Mouse (Mus musculus) cerebellum, adult 2 months (tissue): ENCODE measurements around the gene Tenm3.

Experiments
- CTCF ChIP-seq: fragments of 200-500 bp; IDR thresholded peaks from 2 replicates; pipeline ENCODE4 v1.5.1; 2011; ENCODE audit warnings: low read depth, mild to moderate bottlenecking, control low read depth, low read length, moderate library complexity, borderline replicate concordance; ENCODE audit not compliant: insufficient read depth
- POLR2A ChIP-seq: fragments of 200-500 bp; IDR thresholded peaks from 2 replicates; pipeline ENCODE4 v1.6.1; 2011; ENCODE audit warnings: low read length, control low read depth, borderline replicate concordance; ENCODE audit not compliant: insufficient read depth

DNA sequence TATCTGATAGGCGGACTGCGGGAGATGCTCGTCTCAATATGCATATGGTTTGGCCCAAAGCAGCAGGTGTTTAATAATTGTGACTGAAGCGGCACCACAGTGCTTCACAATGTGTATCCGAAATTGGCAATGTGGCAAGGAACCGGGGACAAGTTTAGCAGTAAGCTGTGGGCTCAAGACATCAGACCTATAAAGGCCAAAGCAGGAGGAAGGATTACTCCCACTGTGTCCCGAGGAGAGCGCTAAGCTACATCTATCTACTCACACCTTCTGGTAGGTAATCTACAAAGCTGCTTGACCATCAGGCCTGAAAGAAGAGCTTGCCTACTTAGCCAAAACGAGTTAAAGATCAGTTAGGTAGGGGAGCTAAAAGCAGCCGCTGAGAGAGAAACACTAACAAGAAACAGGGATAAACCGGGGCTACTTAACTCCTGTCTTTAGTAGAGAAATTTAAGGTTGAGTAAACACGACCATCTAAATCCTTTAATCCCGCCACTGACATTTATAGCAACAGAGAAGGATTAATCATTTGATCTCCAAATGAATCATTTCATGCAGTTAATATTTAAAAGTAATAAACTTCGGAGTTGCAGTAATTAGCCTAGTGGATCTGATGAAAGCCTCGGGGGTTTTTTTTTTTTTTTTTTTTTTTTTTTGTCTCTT lies 188.2 kb downstream of the Tenm3 start:
- no peak for TF ChIP-seq POLR2A
- TF ChIP-seq CTCF, result no peak
